Mouse (Mus musculus): ENCODE data around the gene Gm45717. TPM values are rescaled to one million over a fixed set of nuclear protein-coding genes. Genes with fewer than 3 reads are reported as not detected.

The Gm45717 gene
- total and polyA plus RNA-seq, 3 experiments = not detected

DNA sequence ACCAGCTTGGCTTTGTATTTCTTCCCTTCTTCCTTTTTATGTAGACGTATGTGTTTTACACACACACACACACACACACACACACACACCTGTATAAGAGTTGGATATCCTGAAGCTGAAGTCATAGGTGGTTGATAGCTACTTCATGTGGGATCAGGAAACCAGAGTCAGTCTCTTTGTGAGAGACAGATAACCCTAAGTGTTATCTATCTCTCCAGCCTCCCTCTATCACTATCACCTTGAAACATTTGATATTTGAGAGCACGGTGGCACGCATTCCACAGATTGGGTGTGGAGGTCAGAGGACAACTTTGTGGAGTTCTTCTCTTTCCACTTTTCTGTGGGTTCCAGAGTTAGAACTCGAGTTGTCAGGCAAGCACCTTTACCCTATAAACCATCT lies 35.8 kb downstream of the Gm45717 start:
- TF ChIP-seq EP300 (IDR thresholded peaks at IDR 0.05; ENCODE audit: low read depth in 1 of 2, low read length in 2 of 2) (peak in 1 of 2 experiments; percentile 11; a peak in 1 of 4 replicates), SMC3 (IDR thresholded peaks at IDR 0.05; ENCODE audit: low read depth, low read length) (no peak), KAT2A (conservative IDR thresholded peaks at IDR 0.05; ENCODE audit: low read depth, low read length) (no peak), ZKSCAN1 (IDR thresholded peaks at IDR 0.05; ENCODE audit: low read depth, low read length) (no peak), NRF1 (IDR thresholded peaks at IDR 0.05; ENCODE audit: insufficient read depth, low read depth, low read length, poor library complexity, severe bottlenecking) (no peak), TAL1 (IDR thresholded peaks at IDR 0.05; ENCODE audit: low read length) (peak; percentile 10; the same call in 1 of the 2 replicates), GATA1 (IDR thresholded peaks at IDR 0.05; ENCODE audit: low read depth, low read length) (peak; percentile 57), MEF2A (IDR thresholded peaks at IDR 0.05; ENCODE audit: extremely low read depth, insufficient replicate concordance, low read depth, low read length, poor library complexity, severe bottlenecking) (no peak), BHLHE40 (IDR thresholded peaks at IDR 0.05; ENCODE audit: borderline replicate concordance, low read depth, low read length) (no peak), CHD2 (IDR thresholded peaks at IDR 0.05; ENCODE audit: low read length) (no peak), TCF12 (IDR thresholded peaks at IDR 0.05; ENCODE audit: low read depth, low read length) (peak; percentile 48; the same call in 1 of the 2 replicates), USF1 (IDR thresholded peaks at IDR 0.05; ENCODE audit: low read depth, low read length) (no peak), ELF1 (IDR thresholded peaks at IDR 0.05; ENCODE audit: low read depth, low read length) (no peak), CHD1 (IDR thresholded peaks at IDR 0.05; ENCODE audit: low read depth, low read length) (no peak)
- peaks cover 0 to 4% of the 10 kb centered on the region in 2 experiments; a peak in 2 of 4 replicates for H3K36me3 ChIP-seq (ENCODE audit: control insufficient read depth in 1 of 2, insufficient read depth in 2 of 2, low read length in 2 of 2)
- H3K79me2 ChIP-seq (ENCODE audit: control insufficient read depth, insufficient read depth, low read length, poor library complexity) = no peaks in the 10 kb centered on the region
- no peak overlapping the region for H3K9ac ChIP-seq (ENCODE audit: control insufficient read depth, low read depth, low read length, poor library complexity, severe bottlenecking)
- no peaks in the 10 kb centered on the region for H3K9me3 ChIP-seq (replicated peaks; ENCODE audit: insufficient read depth, low read length)
- H3K27me3 ChIP-seq (ENCODE audit: control insufficient read depth in 1 of 2, insufficient read depth in 2 of 2, low read length in 2 of 2) = peaks cover 0 to 5% of the 10 kb centered on the region in 2 experiments; a peak in 3 of 4 replicates
- no peak overlapping the region for H3K4me3 ChIP-seq (ENCODE audit: control insufficient read depth in 1 of 2, insufficient read depth in 1 of 2, low read depth in 2 of 2, low read length in 2 of 2)
- H3K27ac ChIP-seq (ENCODE audit: control insufficient read depth, low read depth, low read length) = no peak overlapping the region
- peaks cover 0 to 9% of the 10 kb centered on the region in 2 experiments; a peak in 1 of 4 replicates for H3K4me1 ChIP-seq (ENCODE audit: control insufficient read depth in 1 of 2, insufficient read depth in 2 of 2, low read length in 2 of 2)
- DNase-seq (ENCODE audit: low read depth, low spot score) = no peak

DNA sequence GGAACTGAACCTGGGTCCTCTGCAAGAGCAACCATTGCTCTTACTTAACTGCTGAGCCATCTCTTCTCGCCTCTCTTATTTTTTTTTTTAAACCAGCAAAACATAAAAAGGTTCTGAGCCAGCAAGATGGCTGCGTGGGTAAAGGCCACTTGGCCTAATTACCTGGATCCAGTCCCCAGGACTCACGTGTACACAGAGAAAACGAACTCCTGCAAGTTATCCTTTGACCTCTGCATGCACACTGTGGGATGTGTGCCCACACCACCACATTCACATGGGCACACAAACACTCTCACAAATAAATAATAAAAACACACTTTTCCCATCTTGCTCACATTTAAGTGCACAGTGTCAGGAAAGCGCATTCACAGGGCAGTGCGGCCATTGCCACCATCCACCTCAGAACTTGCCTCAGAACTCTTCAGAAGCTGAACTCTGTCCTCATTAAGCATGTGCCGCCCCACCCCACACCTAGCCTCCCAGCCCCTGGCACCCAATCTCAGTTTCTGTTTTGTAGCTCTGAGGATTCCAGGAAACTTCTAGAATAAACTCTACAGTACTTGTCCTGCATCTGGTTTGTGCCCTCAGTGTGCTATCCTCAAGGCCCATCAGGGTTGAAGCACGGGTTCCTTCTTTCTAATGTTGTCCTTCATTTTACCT lies 41.6 kb downstream of the Gm45717 start:
- H3K4me1 ChIP-seq (ENCODE audit: control insufficient read depth in 1 of 2, insufficient read depth in 2 of 2, low read length in 2 of 2) = peaks cover 0 to 7% of the 10 kb centered on the region in 2 experiments; a peak in 1 of 4 replicates
- no peak overlapping the region for H3K27ac ChIP-seq (ENCODE audit: control insufficient read depth, low read depth, low read length)
- H3K27me3 ChIP-seq (ENCODE audit: control insufficient read depth in 1 of 2, insufficient read depth in 2 of 2, low read length in 2 of 2) = peaks cover 0 to 5% of the 10 kb centered on the region in 2 experiments; a peak in 1 of 4 replicates
- H3K79me2 ChIP-seq (ENCODE audit: control insufficient read depth, insufficient read depth, low read length, poor library complexity) = no peaks in the 10 kb centered on the region
- H3K4me3 ChIP-seq (ENCODE audit: control insufficient read depth in 1 of 2, insufficient read depth in 1 of 2, low read depth in 2 of 2, low read length in 2 of 2) = no peak overlapping the region
- TF ChIP-seq MEF2A (IDR thresholded peaks at IDR 0.05; ENCODE audit: extremely low read depth, insufficient replicate concordance, low read depth, low read length, poor library complexity, severe bottlenecking) (no peak), ZMIZ1 (IDR thresholded peaks at IDR 0.05; ENCODE audit: low read depth, low read length) (no peak), CTCF (IDR thresholded peaks at IDR 0.05 in 2 of 3, conservative IDR thresholded peaks at IDR 0.05 in 1 of 3; ENCODE audit: control insufficient read depth in 1 of 3, insufficient read depth in 1 of 3, low read depth in 2 of 3, low read length in 3 of 3, poor library complexity in 1 of 3, severe bottlenecking in 1 of 3) (no peak), HCFC1 (IDR thresholded peaks at IDR 0.05; ENCODE audit: low read depth, low read length) (no peak), BHLHE40 (IDR thresholded peaks at IDR 0.05; ENCODE audit: borderline replicate concordance, low read depth, low read length) (no peak), GATA1 (IDR thresholded peaks at IDR 0.05; ENCODE audit: low read depth, low read length) (no peak), POLR2AphosphoS5 (IDR thresholded peaks at IDR 0.05; ENCODE audit: borderline replicate concordance, low read depth, low read length) (no peak), MAFK (IDR thresholded peaks at IDR 0.05; ENCODE audit: borderline replicate concordance, low read depth, low read length) (no peak), JUND (IDR thresholded peaks at IDR 0.05; ENCODE audit: low read depth, low read length) (no peak), TAL1 (IDR thresholded peaks at IDR 0.05; ENCODE audit: low read length) (no peak), MYB (IDR thresholded peaks at IDR 0.05; ENCODE audit: low read depth, low read length) (no peak), MYC (IDR thresholded peaks at IDR 0.05; ENCODE audit: low read depth, low read length) (no peak), TCF12 (IDR thresholded peaks at IDR 0.05; ENCODE audit: low read depth, low read length) (no peak), E2F4 (IDR thresholded peaks at IDR 0.05; ENCODE audit: borderline replicate concordance, low read depth, low read length) (no peak), ZC3H11A (IDR thresholded peaks at IDR 0.05; ENCODE audit: low read depth, low read length) (no peak), SIN3A (IDR thresholded peaks at IDR 0.05; ENCODE audit: low read length) (no peak)
- peaks cover 0 to 3% of the 10 kb centered on the region in 2 experiments; a peak in 1 of 4 replicates for H3K36me3 ChIP-seq (ENCODE audit: control insufficient read depth in 1 of 2, insufficient read depth in 2 of 2, low read length in 2 of 2)
- H3K9me3 ChIP-seq (replicated peaks; ENCODE audit: insufficient read depth, low read length) = no peaks in the 10 kb centered on the region
- H3K9ac ChIP-seq (ENCODE audit: control insufficient read depth, low read depth, low read length, poor library complexity, severe bottlenecking) = no peak overlapping the region
- no peak for DNase-seq (ENCODE audit: low read depth, low spot score)
